Mouse (Mus musculus) forebrain, embryonic 14.5 days (tissue): ENCODE data around the gene Xylt1. TPM values are rescaled to one million over a fixed set of nuclear protein-coding genes. Genes with fewer than 3 reads are reported as not detected.

Source experiments
- ATAC-seq: fragments of 200-750 bp; cut with Nextera tagmentation; 2 replicates; pipeline ENCODE4 v1.8.0; 2017; ENCODE audit warnings: mild to moderate bottlenecking, moderate library complexity
- DNase-seq: peaks from one replicate; pipeline ENCODE4 v3.0.0-alpha.2; 2015; ENCODE audit warnings: low spot score
- H3K27ac ChIP-seq: fragments of 300-500 bp; sonication (generic); 2 replicates; pipeline ENCODE4 v1.5.1; 2014; ENCODE audit warnings: low read depth, mild to moderate bottlenecking, control low read depth, low read length, moderate library complexity
- H3K27me3 ChIP-seq: fragments of 300-500 bp; sonication (generic); replicated peaks from 2 replicates; pipeline ENCODE4 v1.6.1; 2014; ENCODE audit warnings: low read length, control low read depth, mixed read lengths; ENCODE audit not compliant: control insufficient read depth, insufficient read depth
- H3K36me3 ChIP-seq: fragments of 300-500 bp; sonication (generic); 2 replicates; pipeline ENCODE4 v1.6.1; 2014; ENCODE audit warnings: low read length, control low read depth; ENCODE audit not compliant: control insufficient read depth, insufficient read depth
- H3K4me1 ChIP-seq: fragments of 300-500 bp; sonication (generic); 2 replicates; pipeline ENCODE4 v1.6.1; 2014; ENCODE audit warnings: antibody characterized with exemption, low read length, control low read depth; ENCODE audit not compliant: control insufficient read depth, insufficient read depth
- H3K4me2 ChIP-seq: fragments of 300-500 bp; sonication (generic); 2 replicates; pipeline ENCODE4 v1.6.1; 2014; ENCODE audit warnings: mild to moderate bottlenecking, control low read depth, low read length
- H3K4me3 ChIP-seq: fragments of 300-500 bp; sonication (generic); 2 replicates; pipeline ENCODE4 v1.5.1; 2014; ENCODE audit warnings: low read depth, low read length, control low read depth
- H3K9ac ChIP-seq: fragments of 300-500 bp; sonication (generic); 2 replicates; pipeline ENCODE4 v1.6.1; 2014; ENCODE audit warnings: mild to moderate bottlenecking, low read length, control low read depth, moderate library complexity
- H3K9me3 ChIP-seq: fragments of 300-500 bp; sonication (generic); replicated peaks from 2 replicates; pipeline ENCODE4 v1.6.1; 2016; ENCODE audit warnings: low read length, control low read depth, mixed read lengths; ENCODE audit not compliant: control insufficient read depth
- WGBS: fragments of 180-500 bp; shearing (Covaris S2); extraction: QIAGEN DNeasy Blood & Tissue Kit; methylation state at CpG from one replicate; pipeline ENCODE4 v1.1.7; 2014; 5-methylcytosine and 5-hydroxymethylcytosine counted together
- polyA plus RNA-seq: library from polyadenylated mRNA; unstranded; fragments of >200 nt; fragmentation: Nextera tagmentation; extraction: Ambion mirVana; gene quantifications from 2 replicates; pipeline ENCODE4 v1.2.1, GENCODE M21; 2014

The Xylt1 gene
- polyA plus RNA-seq, 1 experiment from 2014 or later = 1.5 TPM

DNA sequence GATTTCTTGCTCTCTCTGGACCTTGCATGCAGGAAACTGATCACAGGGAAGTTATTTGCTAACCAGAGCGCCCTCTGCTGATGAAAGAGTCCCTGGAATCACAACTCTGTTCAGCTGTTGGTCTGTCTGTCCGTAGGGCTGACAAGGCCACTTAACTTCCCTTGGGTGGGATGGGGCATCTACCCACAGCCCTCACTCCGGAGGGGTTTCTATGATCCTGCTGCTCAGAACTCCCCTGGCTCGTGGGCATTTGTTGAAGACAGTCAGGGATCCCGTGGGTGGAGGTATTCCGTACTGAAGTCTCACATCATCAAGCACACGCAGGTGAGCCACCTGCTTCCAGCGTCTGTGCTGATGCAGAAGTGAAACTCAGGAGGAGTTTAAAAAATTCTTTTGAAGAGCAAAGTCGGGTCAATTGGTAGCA lies 4.9 kb upstream of the Xylt1 start:
- no peak overlapping the region for H3K4me3 ChIP-seq
- H3K9me3 ChIP-seq = no peaks in the 10 kb centered on the region
- 0 out of 2 replicates have a peak, but pooled peaks cover 2% of the 10 kb centered on the region for H3K27me3 ChIP-seq
- whole genome bisulfite sequencing = 36% methylated on average over 9 of the region's 9 CpGs
- no peak for ATAC-seq
- H3K36me3 ChIP-seq = no peaks in the 10 kb centered on the region
- peak; percentile 83 for DNase-seq
- H3K9ac ChIP-seq = no peak overlapping the region
- no peak overlapping the region for H3K27ac ChIP-seq
- 0 out of 2 replicates have a peak, but pooled peaks cover 5% of the 10 kb centered on the region for H3K4me1 ChIP-seq
- H3K4me2 ChIP-seq = no peak overlapping the region

DNA sequence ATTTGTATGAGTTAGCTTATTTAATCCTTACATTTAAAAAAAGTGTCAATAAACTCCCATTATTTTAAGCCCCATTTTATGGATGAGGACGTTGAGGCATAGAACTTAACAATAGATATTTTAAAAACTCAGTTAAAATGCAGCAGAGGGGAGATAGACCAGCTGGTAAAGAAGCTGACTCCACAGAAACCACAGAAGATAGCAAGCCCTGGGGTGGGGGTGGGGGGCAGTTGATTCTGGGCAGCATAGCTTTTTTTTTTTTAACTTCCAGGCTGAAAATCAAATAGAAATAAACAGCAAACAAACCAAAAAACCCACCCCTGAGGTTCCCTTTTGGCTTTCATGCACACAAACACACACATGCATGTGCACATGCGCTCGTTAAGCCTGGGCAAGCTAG lies 3.6 kb upstream of the Xylt1 start:
- no peak overlapping the region for H3K27ac ChIP-seq
- H3K27me3 ChIP-seq = 0 out of 2 replicates have a peak, but pooled peaks cover 2% of the 10 kb centered on the region
- no peaks in the 10 kb centered on the region for H3K9me3 ChIP-seq
- no peak overlapping the region for H3K9ac ChIP-seq
- 81% methylated on average over 3 of the region's 3 CpGs for WGBS
- peaks cover 8% of the 10 kb centered on the region; the same call in 1 of the 2 replicates for H3K4me1 ChIP-seq
- no peak for ATAC-seq
- H3K36me3 ChIP-seq = no peaks in the 10 kb centered on the region
- DNase-seq = no peak
- H3K4me2 ChIP-seq = no peak overlapping the region
- no peak overlapping the region for H3K4me3 ChIP-seq

DNA sequence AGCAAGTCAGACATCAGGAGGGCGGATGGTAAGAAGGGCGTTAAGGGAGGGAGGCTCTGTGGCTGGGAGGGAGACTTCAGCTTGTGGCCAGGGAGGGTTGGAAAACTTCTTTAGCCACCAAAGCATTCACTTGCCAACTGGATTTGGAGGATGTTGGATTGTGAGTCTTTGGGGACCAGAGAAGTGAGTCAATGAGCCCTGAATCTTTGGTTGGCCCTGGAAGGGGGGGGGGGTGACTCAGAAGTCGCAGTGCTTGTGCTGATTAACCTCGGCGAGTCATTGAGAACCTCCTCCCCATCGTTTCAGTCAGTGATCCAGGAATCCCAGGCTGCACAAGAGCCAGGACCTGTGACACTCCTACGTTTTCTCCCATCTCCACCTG lies 752 bp upstream of the Xylt1 start:
- DNase-seq (no peak), ATAC-seq (no peak)
- Histone ChIP-seq H3K36me3 (no peaks in the 10 kb centered on the region), H3K9ac (peak overlapping the region; percentile 85; the same call in 1 of the 2 replicates), H3K27ac (no peak overlapping the region), H3K9me3 (no peaks in the 10 kb centered on the region), H3K4me3 (peak overlapping the region; percentile 79), H3K27me3 (0 out of 2 replicates have a peak, but pooled peaks cover 2% of the 10 kb centered on the region), H3K4me2 (peak overlapping the region; percentile 88), H3K4me1 (peaks cover 22% of the 10 kb centered on the region)
- 8% methylated on average over 7 of the region's 7 CpGs for WGBS

- ATAC-seq (peak; percentile 75), DNase-seq (peak; percentile 68)
- Histone ChIP-seq H3K27me3 (0 out of 2 replicates have a peak, but pooled peaks cover 2% of the 10 kb centered on the region), H3K4me1 (peaks cover 22% of the 10 kb centered on the region), H3K9me3 (no peaks in the 10 kb centered on the region), H3K4me2 (peak overlapping the region; percentile 88), H3K27ac (peak overlapping the region; percentile 83), H3K9ac (peak overlapping the region; percentile 85), H3K36me3 (no peaks in the 10 kb centered on the region), H3K4me3 (peak overlapping the region; percentile 79)
- 0% methylated on average over 63 of the region's 64 CpGs for WGBS
Observed at GRCm38 (mm10) chr7:117381188-117381981, 606 bp downstream of the Xylt1 start.

DNA sequence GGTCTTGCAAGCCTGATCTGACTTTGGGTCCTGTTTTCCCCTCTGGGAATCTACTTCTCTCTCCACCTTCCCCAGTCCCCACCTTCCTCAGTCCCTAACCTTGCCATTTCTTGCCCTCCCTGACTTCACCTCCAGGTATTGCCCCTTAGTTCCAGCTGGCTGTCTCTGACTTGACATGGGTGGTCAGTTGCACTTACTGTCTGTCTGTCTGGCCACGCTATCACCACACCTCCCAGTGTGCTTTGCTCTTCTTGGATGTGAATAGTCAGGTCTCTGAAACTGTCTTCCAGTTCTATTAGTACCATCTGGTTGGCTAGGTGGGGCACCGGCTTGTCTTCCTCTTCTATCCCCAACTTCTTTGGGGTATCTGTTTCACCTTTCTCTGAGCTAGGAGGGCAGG lies 1.2 kb downstream of the Xylt1 start:
- H3K27me3 ChIP-seq = 0 out of 2 replicates have a peak, but pooled peaks cover 2% of the 10 kb centered on the region
- peak overlapping the region; percentile 79 for H3K4me3 ChIP-seq
- DNase-seq (no peak), ATAC-seq (no peak)
- peaks cover 22% of the 10 kb centered on the region for H3K4me1 ChIP-seq
- no peaks in the 10 kb centered on the region for H3K9me3 ChIP-seq
- peak overlapping the region; percentile 88 for H3K4me2 ChIP-seq
- no peaks in the 10 kb centered on the region for H3K36me3 ChIP-seq
- WGBS = 15% methylated on average over 2 of the region's 2 CpGs
- peak overlapping the region; percentile 85 for H3K9ac ChIP-seq
- no peak overlapping the region for H3K27ac ChIP-seq

DNA sequence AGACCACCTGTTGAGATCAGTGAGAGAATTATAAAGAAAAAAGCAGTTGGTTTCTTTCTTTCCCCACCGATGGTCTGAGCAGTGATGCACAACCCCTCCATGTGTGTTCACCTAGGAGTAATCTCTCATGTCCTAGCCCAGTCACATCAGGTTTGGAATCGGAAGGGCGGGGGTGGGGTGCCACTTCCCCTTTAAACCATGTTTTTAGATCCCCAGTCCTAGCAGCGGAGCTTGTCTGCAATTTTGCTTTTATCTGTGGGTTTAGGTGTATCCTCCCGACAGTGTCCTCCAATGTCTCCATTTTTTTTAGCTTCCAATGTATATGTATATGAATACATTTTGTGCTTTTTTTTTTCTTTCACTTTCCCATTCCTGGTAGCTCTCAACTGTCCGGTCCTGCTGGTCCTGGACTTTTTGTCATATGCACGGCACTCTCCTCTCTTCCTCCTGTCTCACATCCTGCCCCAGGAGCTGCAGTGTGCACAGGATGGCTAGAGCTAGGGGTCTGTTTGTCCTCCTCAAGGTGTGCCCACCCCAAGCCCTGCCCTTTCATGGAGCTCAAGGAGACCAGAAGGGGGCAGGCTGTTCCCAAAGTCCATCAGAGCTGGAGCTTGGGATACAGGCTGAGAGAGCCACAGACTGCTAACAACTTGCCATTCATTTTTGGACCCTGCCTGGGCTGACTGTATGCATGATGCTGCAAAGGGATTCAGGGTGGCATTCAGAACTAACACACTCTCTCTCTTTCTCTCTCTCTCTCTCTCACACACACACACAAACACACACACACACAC lies 2.6 kb downstream of the Xylt1 start:
- Histone ChIP-seq H3K27ac (no peak overlapping the region), H3K9me3 (no peaks in the 10 kb centered on the region), H3K36me3 (no peaks in the 10 kb centered on the region), H3K4me2 (peak overlapping the region; percentile 88), H3K4me3 (peak overlapping the region; percentile 79), H3K27me3 (no peaks in the 10 kb centered on the region), H3K4me1 (peaks cover 22% of the 10 kb centered on the region), H3K9ac (no peak overlapping the region; the same call in 1 of the 2 replicates)
- DNase-seq = peak; percentile 83
- ATAC-seq = peak; percentile 33
- 52% methylated on average over 7 of the region's 7 CpGs for WGBS

DNA sequence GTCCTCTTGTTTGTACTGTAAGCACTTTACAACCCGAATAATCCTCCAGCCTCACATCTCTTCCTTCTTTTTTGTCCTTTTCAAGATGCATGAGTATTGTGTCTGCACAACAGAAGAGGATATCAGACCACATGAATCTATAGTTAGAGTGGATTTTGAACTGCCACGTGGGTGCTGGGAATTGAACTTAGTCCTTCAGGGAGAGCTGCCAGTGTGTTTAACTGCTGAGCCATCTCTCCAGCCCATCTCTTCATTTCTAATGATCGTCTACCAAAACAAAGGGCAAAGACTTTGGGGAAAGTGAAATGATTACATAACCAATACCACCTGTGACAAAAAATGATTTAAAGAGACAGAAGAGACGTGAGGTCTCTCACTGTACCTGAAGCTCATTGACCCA lies 5.6 kb downstream of the Xylt1 start:
- ATAC-seq = no peak
- WGBS = 83% methylated on average over 4 of the region's 4 CpGs
- no peak for DNase-seq

GRCm38 (mm10) chr7:117388284-117388988 lies 7.7 kb downstream of the Xylt1 start:
- Histone ChIP-seq H3K36me3 (no peaks in the 10 kb centered on the region), H3K27me3 (no peaks in the 10 kb centered on the region), H3K9ac (no peak overlapping the region), H3K4me1 (peaks cover 10% of the 10 kb centered on the region), H3K4me3 (no peak overlapping the region), H3K4me2 (no peak overlapping the region), H3K27ac (no peak overlapping the region), H3K9me3 (no peaks in the 10 kb centered on the region)
- 95% methylated on average over 9 of the region's 9 CpGs for WGBS
- ATAC-seq (no peak), DNase-seq (no peak)

More for the DNA sequence above, 5.6 kb downstream of the Xylt1 start:
- Histone ChIP-seq H3K4me1 (peaks cover 17% of the 10 kb centered on the region), H3K27me3 (no peaks in the 10 kb centered on the region), H3K9me3 (no peaks in the 10 kb centered on the region), H3K36me3 (no peaks in the 10 kb centered on the region), H3K27ac (no peak overlapping the region), H3K4me3 (no peak overlapping the region), H3K4me2 (no peak overlapping the region), H3K9ac (no peak overlapping the region)
